Mouse (Mus musculus) right cerebral cortex, postnatal 36 days (tissue): Measurements from ENCODE around the gene Cd247.

Experiments
- DNase-seq, 2 experiments: peaks; one replicate each; pipeline ENCODE4 v3.0.0; 2022; ENCODE audit warnings: low spot score in 2 of 2, mixed read lengths in 1 of 2

Cd247 gene

GRCm38 (mm10) chr1:165819147-165819546 lies 30.7 kb downstream of the Cd247 start:
- no peak for DNase-seq

GRCm38 (mm10) chr1:165822031-165822430 lies 33.5 kb downstream of the Cd247 start:
- no peak for DNase-seq

- no peak for DNase-seq
Measured at GRCm38 (mm10) chr1:165828173-165828572, 39.7 kb downstream of the Cd247 start.

GRCm38 (mm10) chr1:165828615-165829014 lies 40.1 kb downstream of the Cd247 start:
- DNase-seq: no peak

- no peak for DNase-seq
Measured at GRCm38 (mm10) chr1:165829890-165830289, 41.4 kb downstream of the Cd247 start.

- DNase-seq: no peak
Measured at GRCm38 (mm10) chr1:165833244-165833643, 44.8 kb downstream of the Cd247 start.

GRCm38 (mm10) chr1:165833910-165834632 lies 45.6 kb downstream of the Cd247 start:
- no peak for DNase-seq

- DNase-seq: no peak
Measured at GRCm38 (mm10) chr1:165834633-165834975, 46.1 kb downstream of the Cd247 start.

GRCm38 (mm10) chr1:165836461-165836860 lies 48.0 kb downstream of the Cd247 start:
- DNase-seq: no peak

- DNase-seq: no peak
Measured at GRCm38 (mm10) chr1:165837546-165837945, 49.1 kb downstream of the Cd247 start.

- no peak for DNase-seq
Measured at GRCm38 (mm10) chr1:165839201-165839600, 50.7 kb downstream of the Cd247 start.

- DNase-seq: no peak
Measured at GRCm38 (mm10) chr1:165840548-165841230, 52.2 kb downstream of the Cd247 start.

GRCm38 (mm10) chr1:165842170-165842569 lies 53.7 kb downstream of the Cd247 start:
- DNase-seq: no peak

- no peak for DNase-seq
Measured at GRCm38 (mm10) chr1:165843586-165843985, 55.1 kb downstream of the Cd247 start.

- no peak for DNase-seq
Measured at GRCm38 (mm10) chr1:165844466-165844951, 56.0 kb downstream of the Cd247 start.

- no peak for DNase-seq
Measured at GRCm38 (mm10) chr1:165844956-165845355, 56.5 kb downstream of the Cd247 start.

- DNase-seq: peak in 1 of 2 experiments; percentile 17
Measured at GRCm38 (mm10) chr1:165845366-165845765, 56.9 kb downstream of the Cd247 start.

GRCm38 (mm10) chr1:165848417-165848816 lies 59.9 kb downstream of the Cd247 start:
- DNase-seq: no peak

- no peak for DNase-seq
Measured at GRCm38 (mm10) chr1:165848881-165849280, 60.4 kb downstream of the Cd247 start.

GRCm38 (mm10) chr1:165849458-165850445 lies 61.3 kb downstream of the Cd247 start:
- no peak for DNase-seq

GRCm38 (mm10) chr1:165852131-165852530 lies 63.6 kb downstream of the Cd247 start:
- no peak for DNase-seq

GRCm38 (mm10) chr1:165853131-165853721 lies 64.7 kb downstream of the Cd247 start:
- DNase-seq: no peak
